Mouse (Mus musculus) C2C12 (cell line): ENCODE measurements around the gene Tnip1. TPM values are rescaled to one million over a fixed set of nuclear protein-coding genes. Genes with fewer than 3 reads are reported as not detected.

Experiments
- H3K27me3 ChIP-seq: one replicate; pipeline ENCODE4 v1.6.1; 2011; ENCODE audit not compliant: control insufficient read depth, insufficient read depth, insufficient read length
- H3K36me3 ChIP-seq: one replicate; pipeline ENCODE4 v1.6.1; 2011; ENCODE audit not compliant: control insufficient read depth, insufficient read depth
- H3K4me3 ChIP-seq: one replicate; pipeline ENCODE4 v1.5.1; 2011; ENCODE audit warnings: mild to moderate bottlenecking, control low read depth; ENCODE audit not compliant: poor library complexity, insufficient read depth, severe bottlenecking
- H3K79me2 ChIP-seq: one replicate; pipeline ENCODE4 v1.6.1; 2011; ENCODE audit not compliant: control insufficient read depth, insufficient read depth
- H3K79me3 ChIP-seq: one replicate; pipeline ENCODE4 v1.6.1; 2011; ENCODE audit warnings: low read depth, control low read depth
- H3ac ChIP-seq: one replicate; pipeline ENCODE3; 2011; ENCODE audit warnings: low read depth; ENCODE audit not compliant: control insufficient read depth, insufficient read length
- CEBPB ChIP-seq: IDR thresholded peaks from one replicate; pipeline ENCODE4 v1.6.1; 2011; ENCODE audit warnings: low read depth, mild to moderate bottlenecking, control low read depth, moderate library complexity
- CTCF ChIP-seq: IDR thresholded peaks from one replicate; pipeline ENCODE4 v1.5.1; 2011; ENCODE audit not compliant: control insufficient read depth, insufficient read depth, insufficient read length
- FOSL1 ChIP-seq: IDR thresholded peaks from one replicate; pipeline ENCODE4 v1.8.0; 2011; ENCODE audit warnings: mild to moderate bottlenecking, low read length; ENCODE audit not compliant: poor library complexity, insufficient read depth, severe bottlenecking
- MAX ChIP-seq: IDR thresholded peaks from one replicate; pipeline ENCODE4 v1.6.1; 2011; ENCODE audit warnings: mild to moderate bottlenecking, control low read depth
- MYOD1 ChIP-seq: IDR thresholded peaks from one replicate; pipeline ENCODE4 v1.6.1; 2011; ENCODE audit warnings: low read depth; ENCODE audit not compliant: control insufficient read depth, insufficient read length
- MYOG ChIP-seq: IDR thresholded peaks from one replicate; pipeline ENCODE4 v1.6.1; 2011; ENCODE audit not compliant: control insufficient read depth, insufficient read length; ENCODE audit errors: extremely low read depth
- USF1 ChIP-seq: IDR thresholded peaks from one replicate; pipeline ENCODE4 v1.6.1; 2011; ENCODE audit warnings: low read depth, mild to moderate bottlenecking, control low read depth, moderate library complexity
- polyA plus RNA-seq: library from polyadenylated mRNA; unstranded; fragments of >200 nt; fragmentation: generic; extraction: Trizol; gene quantifications from one replicate; pipeline ENCODE4 v1.2.1, GENCODE M21; 2012; ENCODE audit warnings: missing spikeins

Gene Tnip1
- polyA plus RNA-seq, 1 experiment, result 18.8 TPM

GRCm38 (mm10) chr11:54921798-54922197 lies 40.9 kb downstream of the Tnip1 start:
- H3ac ChIP-seq, result no peak overlapping the region
- H3K79me3 ChIP-seq, result no peaks in the 10 kb centered on the region
- no peaks in the 10 kb centered on the region for H3K27me3 ChIP-seq
- H3K4me3 ChIP-seq, result no peak overlapping the region
- H3K36me3 ChIP-seq, result peaks cover 60% of the 10 kb centered on the region
- H3K79me2 ChIP-seq, result no peaks in the 10 kb centered on the region
- no peak for TF ChIP-seq MYOG
- no peak for TF ChIP-seq MAX
- TF ChIP-seq CEBPB, result no peak
- TF ChIP-seq USF1, result no peak
- no peak for TF ChIP-seq FOSL1
- TF ChIP-seq MYOD1, result no peak
- no peak for TF ChIP-seq CTCF

GRCm38 (mm10) chr11:54920973-54921580 lies 41.6 kb downstream of the Tnip1 start:
- Histone ChIP-seq H3K4me3 (no peak overlapping the region), H3K27me3 (no peaks in the 10 kb centered on the region), H3ac (no peak overlapping the region), H3K79me2 (no peaks in the 10 kb centered on the region), H3K79me3 (no peaks in the 10 kb centered on the region), H3K36me3 (peaks cover 56% of the 10 kb centered on the region)
- no peak for TF ChIP-seq MYOD1

DNA sequence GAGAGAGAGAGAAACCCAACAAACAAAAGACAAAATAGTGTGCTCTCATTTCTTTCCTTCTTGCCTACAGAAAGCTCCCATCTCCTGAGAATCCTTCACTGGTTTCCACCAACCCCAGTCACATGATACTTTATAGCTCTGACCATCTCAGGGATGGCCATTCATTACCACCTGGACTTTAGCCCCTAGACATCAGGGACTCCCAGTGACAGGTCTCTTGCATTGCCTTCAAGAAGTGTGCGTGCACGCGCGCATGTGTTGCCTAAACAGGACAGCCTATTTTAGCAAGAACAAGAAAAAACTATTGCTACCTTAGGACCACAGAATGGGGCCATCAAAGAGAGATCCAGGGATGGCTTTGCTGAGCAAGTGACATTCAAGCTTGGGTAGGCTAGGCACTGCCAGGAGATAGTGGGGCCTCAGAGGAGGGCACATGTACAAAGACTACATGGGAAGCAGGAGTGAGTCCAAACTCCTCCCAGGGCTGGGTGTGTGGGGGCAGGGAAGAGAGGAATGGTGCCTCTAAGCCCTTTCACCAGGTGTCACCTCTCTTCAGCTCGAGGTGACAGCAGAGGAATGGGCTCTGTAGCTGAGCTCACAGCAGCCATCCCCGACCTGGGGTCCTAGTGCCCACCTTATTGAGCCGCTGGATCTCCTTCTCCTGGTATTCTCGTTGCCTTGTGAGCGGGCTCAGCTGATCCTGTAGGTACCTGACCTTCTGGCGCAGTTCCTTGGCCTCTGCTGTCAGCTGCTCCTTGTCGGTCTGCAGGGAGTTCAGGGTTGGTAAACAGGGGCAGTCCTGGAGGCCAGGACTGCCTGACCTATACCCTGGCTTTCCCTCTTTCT lies 42.4 kb downstream of the Tnip1 start:
- H3K27me3 ChIP-seq, result no peaks in the 10 kb centered on the region
- no peak overlapping the region for H3ac ChIP-seq
- peaks cover 61% of the 10 kb centered on the region for H3K36me3 ChIP-seq
- no peaks in the 10 kb centered on the region for H3K79me2 ChIP-seq
- no peak for TF ChIP-seq FOSL1
- TF ChIP-seq CTCF, result no peak
- no peak for TF ChIP-seq USF1
- TF ChIP-seq MAX, result no peak
- TF ChIP-seq MYOD1, result no peak
- no peak for TF ChIP-seq MYOG
- no peak for TF ChIP-seq CEBPB
- H3K4me3 ChIP-seq, result no peak overlapping the region
- no peaks in the 10 kb centered on the region for H3K79me3 ChIP-seq

DNA sequence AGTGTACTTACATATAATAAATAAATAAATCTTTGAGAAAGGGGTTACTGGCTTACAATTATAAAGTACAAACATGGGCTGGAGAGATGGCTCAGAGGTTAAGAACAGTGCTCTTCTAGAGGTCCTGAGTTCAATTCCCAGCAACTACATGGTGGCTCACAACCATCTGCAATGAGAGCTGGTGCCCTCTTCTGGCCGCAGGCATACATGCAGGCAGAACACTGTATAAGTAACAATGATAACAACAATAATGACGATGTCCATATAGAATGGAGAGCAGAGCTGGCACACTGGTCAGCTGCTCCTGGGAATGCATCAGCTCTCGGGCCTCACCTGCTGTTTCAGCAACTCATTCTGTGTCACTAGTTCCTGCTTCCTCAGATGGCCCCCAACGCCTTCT lies 44.4 kb downstream of the Tnip1 start:
- Histone ChIP-seq H3K27me3 (no peaks in the 10 kb centered on the region), H3K4me3 (no peak overlapping the region), H3ac (no peak overlapping the region), H3K79me3 (no peaks in the 10 kb centered on the region), H3K79me2 (no peaks in the 10 kb centered on the region), H3K36me3 (peaks cover 54% of the 10 kb centered on the region)
- TF ChIP-seq FOSL1 (no peak), CTCF (no peak)

- no peaks in the 10 kb centered on the region for H3K27me3 ChIP-seq
- TF ChIP-seq MYOG (no peak), CEBPB (no peak), FOSL1 (no peak)
- H3ac ChIP-seq, result no peak overlapping the region
- H3K79me3 ChIP-seq, result no peaks in the 10 kb centered on the region
- no peak overlapping the region for H3K4me3 ChIP-seq
- peaks cover 49% of the 10 kb centered on the region for H3K36me3 ChIP-seq
- no peaks in the 10 kb centered on the region for H3K79me2 ChIP-seq
Observed at GRCm38 (mm10) chr11:54917461-54917860, 45.3 kb downstream of the Tnip1 start.

DNA sequence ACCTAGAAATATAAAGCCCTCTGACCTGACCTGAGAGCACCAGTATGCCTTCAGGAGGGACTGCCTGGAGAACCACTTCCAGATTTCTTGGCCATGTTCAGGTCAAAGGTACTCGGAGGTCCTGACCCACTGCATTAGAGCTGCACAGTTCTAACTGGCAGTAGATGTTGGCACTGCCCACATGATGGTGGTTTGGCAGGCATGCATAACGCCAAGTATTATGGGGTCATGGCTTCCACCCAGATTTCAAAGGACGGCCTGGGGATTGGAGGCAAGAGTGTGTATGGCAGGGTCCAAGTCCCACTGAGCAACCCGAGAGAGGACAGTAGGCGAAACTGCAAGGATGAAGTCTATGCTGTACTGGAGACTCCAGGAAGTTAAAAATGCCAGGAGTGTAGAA lies 48.9 kb downstream of the Tnip1 start:
- Histone ChIP-seq H3ac (no peak overlapping the region), H3K27me3 (no peaks in the 10 kb centered on the region), H3K79me2 (no peaks in the 10 kb centered on the region), H3K4me3 (no peak overlapping the region), H3K79me3 (no peaks in the 10 kb centered on the region), H3K36me3 (peaks cover 37% of the 10 kb centered on the region)
- TF ChIP-seq USF1 (no peak), CEBPB (no peak), MAX (no peak), FOSL1 (no peak), MYOG (no peak), CTCF (no peak), MYOD1 (no peak)
